Mouse (Mus musculus): Measurements from ENCODE around the gene Cdca7l.

The Cdca7l gene

GRCm38 (mm10) chr12:117809327-117810017, 5.4 kb downstream of the Cdca7l start:
- DNase-seq (ENCODE audit: low spot score), result no peak

- DNase-seq (ENCODE audit: low spot score), result no peak
These were observed 6.0 kb downstream of the Cdca7l start for GRCm38 (mm10) chr12:117810074-117810473.

GRCm38 (mm10) chr12:117820138-117820858, 16.2 kb downstream of the Cdca7l start:
- DNase-seq (ENCODE audit: low spot score), result no peak

GRCm38 (mm10) chr12:117820859-117821221, 16.8 kb downstream of the Cdca7l start:
- no peak for DNase-seq (ENCODE audit: low spot score)

GRCm38 (mm10) chr12:117821394-117821793, 17.3 kb downstream of the Cdca7l start:
- no peak for DNase-seq (ENCODE audit: low spot score)

- DNase-seq (ENCODE audit: low spot score), result no peak
These were observed 24.3 kb downstream of the Cdca7l start for GRCm38 (mm10) chr12:117828350-117828749.

GRCm38 (mm10) chr12:117831351-117831961, 27.4 kb downstream of the Cdca7l start:
- DNase-seq (ENCODE audit: low spot score), result no peak

GRCm38 (mm10) chr12:117832190-117832589, 28.1 kb downstream of the Cdca7l start:
- DNase-seq (ENCODE audit: low spot score), result no peak

- DNase-seq (ENCODE audit: low spot score), result no peak
These were observed 30.6 kb downstream of the Cdca7l start for GRCm38 (mm10) chr12:117834652-117835051.

GRCm38 (mm10) chr12:117835371-117835770, 31.3 kb downstream of the Cdca7l start:
- no peak for DNase-seq (ENCODE audit: low spot score)

GRCm38 (mm10) chr12:117837376-117837775, 33.3 kb downstream of the Cdca7l start:
- no peak for DNase-seq (ENCODE audit: low spot score)

GRCm38 (mm10) chr12:117840705-117841104, 36.6 kb downstream of the Cdca7l start:
- no peak for DNase-seq (ENCODE audit: low spot score)

- DNase-seq (ENCODE audit: low spot score), result no peak
These were observed 38.6 kb downstream of the Cdca7l start for GRCm38 (mm10) chr12:117842676-117843075.

- DNase-seq (ENCODE audit: low spot score), result peak; percentile 12
These were observed 39.4 kb downstream of the Cdca7l start for GRCm38 (mm10) chr12:117843302-117844074.

- DNase-seq (ENCODE audit: low spot score), result no peak
These were observed 40.0 kb downstream of the Cdca7l start for GRCm38 (mm10) chr12:117844075-117844408.

GRCm38 (mm10) chr12:117844917-117845316, 40.8 kb downstream of the Cdca7l start:
- no peak for DNase-seq (ENCODE audit: low spot score)

GRCm38 (mm10) chr12:117848621-117849020, 44.5 kb downstream of the Cdca7l start:
- no peak for DNase-seq (ENCODE audit: low spot score)

- no peak for DNase-seq (ENCODE audit: low spot score)
These were observed 46.4 kb downstream of the Cdca7l start for GRCm38 (mm10) chr12:117850472-117850871.

- no peak for DNase-seq (ENCODE audit: low spot score)
These were observed 49.2 kb downstream of the Cdca7l start for GRCm38 (mm10) chr12:117853316-117853715.

GRCm38 (mm10) chr12:117857023-117857422, 52.9 kb downstream of the Cdca7l start:
- DNase-seq (ENCODE audit: low spot score), result no peak

- DNase-seq (ENCODE audit: low spot score), result no peak
These were observed 53.8 kb downstream of the Cdca7l start for GRCm38 (mm10) chr12:117857884-117858283.

GRCm38 (mm10) chr12:117860840-117861239, 56.8 kb downstream of the Cdca7l start:
- no peak for DNase-seq (ENCODE audit: low spot score)

- no peak for DNase-seq (ENCODE audit: low spot score)
These were observed 57.2 kb downstream of the Cdca7l start for GRCm38 (mm10) chr12:117861249-117861648.

Measured in urinary bladder, postnatal 10 days (tissue).